Mouse (Mus musculus) spleen, adult 18-20 months (tissue): Measurements from ENCODE around the gene Fam213a.
A peak's percentile ranks its signal among the peaks of the same experiment; 100 is the strongest.

Experiments
- DNase-seq, 2 experiments: peaks; one replicate each; pipeline ENCODE4 v3.0.0; 2022; ENCODE audit warnings: mixed read lengths in 2 of 2

Gene Fam213a

GRCm38 (mm10) chr14:40962365-40963290, 51.0 kb downstream of the Fam213a start:
- no peak for DNase-seq

GRCm38 (mm10) chr14:40960237-40960636, 53.4 kb downstream of the Fam213a start:
- DNase-seq = no peak

GRCm38 (mm10) chr14:40959586-40959985, 54.0 kb downstream of the Fam213a start:
- DNase-seq = no peak

- DNase-seq = no peak
Measured at GRCm38 (mm10) chr14:40958986-40959381, 54.6 kb downstream of the Fam213a start.

GRCm38 (mm10) chr14:40958083-40958985, 55.3 kb downstream of the Fam213a start:
- DNase-seq = peak; percentile 34 to 55

- no peak for DNase-seq
Measured at GRCm38 (mm10) chr14:40957607-40958006, 56.0 kb downstream of the Fam213a start.

- peak; percentile 32 to 45 for DNase-seq
Measured at GRCm38 (mm10) chr14:40956252-40957146, 57.1 kb downstream of the Fam213a start.

GRCm38 (mm10) chr14:40955596-40956251, 57.9 kb downstream of the Fam213a start:
- no peak for DNase-seq

GRCm38 (mm10) chr14:40955146-40955545, 58.4 kb downstream of the Fam213a start:
- DNase-seq = no peak

- no peak for DNase-seq
Measured at GRCm38 (mm10) chr14:40953381-40953780, 60.2 kb downstream of the Fam213a start.

GRCm38 (mm10) chr14:40952715-40953114, 60.9 kb downstream of the Fam213a start:
- DNase-seq = no peak

- DNase-seq = no peak
Measured at GRCm38 (mm10) chr14:40952301-40952700, 61.3 kb downstream of the Fam213a start.

- DNase-seq = no peak
Measured at GRCm38 (mm10) chr14:40949730-40950614, 63.6 kb downstream of the Fam213a start.

- DNase-seq = no peak
Measured at GRCm38 (mm10) chr14:40949047-40949446, 64.5 kb downstream of the Fam213a start.

GRCm38 (mm10) chr14:40948522-40948921, 65.1 kb downstream of the Fam213a start:
- no peak for DNase-seq

- peak; percentile 68 to 69 for DNase-seq
Measured at GRCm38 (mm10) chr14:40947431-40948394, 65.9 kb downstream of the Fam213a start.

GRCm38 (mm10) chr14:40943802-40944201, 69.8 kb downstream of the Fam213a start:
- DNase-seq = no peak
